Mouse (Mus musculus): ENCODE results near the gene Cbx5. TPM values are rescaled to one million over a fixed set of nuclear protein-coding genes. Genes with fewer than 3 reads are reported as not detected.
A peak's percentile ranks its signal among the peaks of the same experiment; 100 is the strongest.
"Not testable (repeated sequence)": the region's sequence is repeated elsewhere in the genome, so short reads cannot be mapped to it uniquely, and the experiment has no call there.

Cbx5 gene
- polyA plus RNA-seq, 1 experiment: 23.9 TPM

GRCm38 (mm10) chr15:103250195-103250740, 10.7 kb upstream of the Cbx5 start:
- peak; percentile 49 for DNase-seq (ENCODE audit: low spot score)

DNA sequence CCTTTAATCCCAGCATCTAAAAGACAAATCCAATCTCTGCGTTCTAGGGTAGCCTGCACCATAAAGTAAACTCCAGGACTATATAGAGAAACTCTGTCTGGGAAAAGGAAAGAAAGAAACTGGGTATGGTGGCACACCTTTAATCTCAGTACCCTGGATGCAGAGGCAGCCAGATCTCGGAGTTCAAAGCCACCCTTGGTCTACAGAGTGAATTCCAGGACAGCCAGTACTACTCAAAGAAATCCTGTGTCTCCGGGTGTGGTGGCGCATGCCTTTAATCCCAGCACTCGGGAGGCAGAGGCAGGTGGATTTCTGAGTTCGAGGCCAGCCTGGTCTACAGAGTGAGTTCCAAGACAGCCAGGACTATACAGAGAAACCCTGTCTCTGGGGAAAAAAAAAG, 9.9 kb upstream of the Cbx5 start:
- not testable (repeated sequence) for DNase-seq (ENCODE audit: low spot score)

GRCm38 (mm10) chr15:103248401-103249313, 9.0 kb upstream of the Cbx5 start:
- DNase-seq (ENCODE audit: low spot score): no peak

DNA sequence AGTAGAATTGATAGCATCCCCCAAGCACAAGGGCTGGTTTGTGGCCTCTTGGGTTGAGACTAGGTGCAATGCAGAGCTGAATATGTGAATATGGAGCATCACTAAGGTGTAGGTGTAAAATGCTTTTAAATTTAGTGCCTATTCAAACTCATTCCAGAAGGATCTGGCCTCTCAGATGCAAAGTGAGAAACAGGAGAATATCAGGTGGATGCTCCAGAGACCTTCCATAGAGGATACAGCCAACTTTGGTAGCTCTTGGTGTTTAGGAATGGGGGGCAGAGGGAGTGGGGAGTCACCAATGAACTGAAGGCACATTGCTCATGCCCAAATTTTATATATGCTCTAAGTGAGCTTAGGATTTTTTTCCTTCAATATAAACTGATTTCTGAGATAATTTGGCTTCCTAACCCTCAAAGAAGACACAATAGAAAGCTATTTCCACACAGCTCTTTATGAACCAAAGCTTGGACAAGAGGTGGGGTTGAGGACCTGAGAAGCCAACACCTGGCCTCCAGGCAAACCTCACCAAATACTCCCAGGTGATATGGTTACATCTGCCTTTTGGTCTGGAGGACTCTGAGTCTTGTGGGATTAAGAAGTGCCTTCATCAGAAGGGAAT, 8.3 kb upstream of the Cbx5 start:
- DNase-seq (ENCODE audit: low spot score): no peak

DNA sequence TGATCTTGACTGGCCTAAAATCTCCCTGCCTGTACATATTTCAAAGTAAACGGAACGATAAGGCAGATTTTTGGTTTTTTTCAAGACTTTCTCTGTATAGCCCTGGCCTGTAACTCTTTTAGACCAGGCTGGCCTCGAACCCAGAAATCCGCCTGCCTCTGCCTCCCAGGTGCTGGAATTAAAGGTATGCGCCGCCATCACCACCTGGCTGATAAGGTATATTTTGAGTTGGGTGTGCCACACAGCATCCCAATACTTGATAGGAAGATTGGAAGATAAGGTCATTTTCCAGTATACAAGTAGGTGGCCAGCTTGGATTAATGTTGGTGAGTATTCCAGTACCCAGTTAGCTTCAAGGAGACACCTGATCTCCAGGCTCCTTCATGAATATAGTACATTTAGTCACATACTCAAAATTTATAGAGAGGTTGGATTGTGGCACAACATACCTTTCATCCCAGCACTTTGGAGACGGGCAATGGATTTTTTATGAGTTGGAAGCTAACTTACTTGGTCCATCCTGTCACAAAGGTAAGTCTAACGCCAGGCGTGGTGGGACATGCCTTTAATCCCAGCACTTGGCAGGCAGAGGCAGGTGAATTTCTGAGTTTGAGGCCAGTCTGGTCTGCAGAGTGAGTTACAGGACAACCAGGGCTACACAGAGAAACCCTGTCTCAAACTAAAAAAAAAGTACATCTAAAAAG, 7.6 kb upstream of the Cbx5 start:
- no peak for DNase-seq (ENCODE audit: low spot score)

GRCm38 (mm10) chr15:103245616-103246015, 6.0 kb upstream of the Cbx5 start:
- DNase-seq (ENCODE audit: low spot score): no peak

GRCm38 (mm10) chr15:103242885-103243284, 3.3 kb upstream of the Cbx5 start:
- DNase-seq (ENCODE audit: low spot score): no peak

- DNase-seq (ENCODE audit: low spot score): not testable (repeated sequence)
Observed at GRCm38 (mm10) chr15:103241071-103242018, 1.7 kb upstream of the Cbx5 start.

DNA sequence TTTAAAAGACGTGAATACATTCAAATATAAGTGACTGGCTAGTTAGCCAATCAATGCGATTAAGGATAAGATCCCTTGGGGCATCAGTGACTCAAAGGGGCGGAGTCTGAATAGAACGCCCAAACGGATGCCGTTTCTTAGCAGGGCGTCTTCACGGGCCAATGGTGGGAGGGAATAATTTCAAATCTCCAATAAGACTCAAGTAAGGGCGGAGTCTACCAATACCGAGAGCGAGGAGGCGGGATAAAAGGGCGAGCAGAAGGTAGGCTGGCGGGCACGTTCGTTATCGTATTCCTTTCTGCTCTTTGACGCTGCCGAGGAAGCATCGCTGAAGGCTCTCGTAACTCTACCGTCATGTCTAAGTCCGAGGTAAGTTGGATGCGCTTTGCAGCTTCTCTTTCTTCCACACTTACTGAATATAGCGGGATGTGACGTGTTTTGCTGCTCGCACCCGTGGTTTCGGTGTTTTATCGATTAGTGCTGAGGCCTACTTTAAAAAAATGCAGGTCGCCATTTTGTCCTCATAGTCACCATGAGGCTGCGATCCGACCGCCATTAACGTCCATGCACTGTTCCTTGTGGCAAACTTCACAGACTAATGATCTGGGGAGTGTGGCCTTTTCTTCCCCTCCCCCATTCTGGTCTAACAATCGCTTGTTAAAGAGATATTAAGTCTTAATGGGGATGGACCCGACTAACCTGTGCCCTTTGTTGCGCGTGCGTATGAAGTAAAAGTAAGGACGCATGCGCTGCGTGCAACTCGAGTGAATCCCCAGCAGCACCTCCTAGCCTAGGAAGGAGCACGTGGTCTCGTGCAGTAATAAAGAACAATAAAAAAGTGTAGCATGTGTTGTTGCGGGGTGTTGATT, 778 bp upstream of the Cbx5 start, which contains the start of gene Hnrnpa1:
Gene Hnrnpa1 (plus strand): TSS at position 273 of the 869 bp plus-strand sequence.
- peak; percentile 75 for DNase-seq (ENCODE audit: low spot score)

GRCm38 (mm10) chr15:103239130-103239684, 409 bp downstream of the Cbx5 start:
- peak; percentile 65 for DNase-seq (ENCODE audit: low spot score)

DNA sequence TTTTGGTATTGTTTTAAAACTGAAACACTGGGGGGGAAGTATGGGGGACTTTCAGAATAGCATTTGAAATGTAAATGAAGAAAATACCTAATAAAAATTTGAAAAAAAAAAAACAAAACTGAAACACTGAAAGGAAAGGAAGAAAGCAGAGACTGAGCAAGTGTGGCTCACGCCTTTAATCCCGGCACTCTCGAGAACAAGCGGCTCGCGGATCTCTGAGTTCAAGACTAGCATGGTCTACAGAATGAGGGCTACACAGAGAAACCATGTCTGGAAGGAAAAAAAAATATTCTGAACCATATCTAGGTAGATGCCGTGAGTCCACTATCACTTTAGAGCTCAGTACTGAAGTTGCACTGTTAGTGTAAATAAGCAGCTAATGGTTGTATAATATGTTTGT, 2.3 kb downstream of the Cbx5 start:
- DNase-seq (ENCODE audit: low spot score): no peak

DNA sequence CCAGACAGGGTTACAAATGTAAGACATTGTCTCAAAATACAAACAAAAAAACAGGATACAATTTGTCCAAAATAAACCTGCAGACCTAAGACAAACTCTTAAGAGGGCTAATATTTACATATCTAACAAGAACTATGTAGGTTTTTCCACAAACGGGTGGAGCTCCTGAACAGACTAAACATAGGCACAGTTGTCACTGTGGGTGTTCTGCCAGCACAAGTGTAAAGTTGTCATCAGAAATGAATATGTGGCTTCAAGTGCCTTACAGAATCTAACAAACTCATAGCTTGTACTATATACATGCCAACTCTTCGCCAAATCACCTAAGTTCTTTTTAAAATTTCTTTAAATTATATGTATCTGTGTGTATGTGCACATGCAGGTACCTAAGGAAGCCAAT, 6.5 kb downstream of the Cbx5 start:
- no peak for DNase-seq (ENCODE audit: low spot score)

GRCm38 (mm10) chr15:103228904-103229303, 10.7 kb downstream of the Cbx5 start:
- no peak for DNase-seq (ENCODE audit: low spot score)

DNA sequence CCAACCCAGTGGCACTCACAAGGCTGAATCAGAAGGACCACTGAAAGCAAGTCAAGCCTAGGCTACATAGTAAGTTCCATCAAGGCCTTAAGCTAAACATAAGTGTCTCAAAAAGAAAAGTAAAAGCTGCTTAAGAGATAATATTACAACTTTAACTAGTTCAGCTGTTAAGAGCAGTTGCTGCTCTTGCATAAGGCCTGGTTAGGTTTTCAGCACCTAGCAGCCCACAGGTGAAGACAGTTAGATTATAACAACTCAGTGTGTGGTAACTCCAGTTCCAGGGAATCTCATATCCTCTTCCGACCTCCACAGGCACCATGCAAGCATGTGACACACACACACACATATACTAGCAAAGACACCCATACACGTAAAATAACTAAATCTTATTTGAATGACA, 12.0 kb downstream of the Cbx5 start:
- DNase-seq (ENCODE audit: low spot score): no peak

DNA sequence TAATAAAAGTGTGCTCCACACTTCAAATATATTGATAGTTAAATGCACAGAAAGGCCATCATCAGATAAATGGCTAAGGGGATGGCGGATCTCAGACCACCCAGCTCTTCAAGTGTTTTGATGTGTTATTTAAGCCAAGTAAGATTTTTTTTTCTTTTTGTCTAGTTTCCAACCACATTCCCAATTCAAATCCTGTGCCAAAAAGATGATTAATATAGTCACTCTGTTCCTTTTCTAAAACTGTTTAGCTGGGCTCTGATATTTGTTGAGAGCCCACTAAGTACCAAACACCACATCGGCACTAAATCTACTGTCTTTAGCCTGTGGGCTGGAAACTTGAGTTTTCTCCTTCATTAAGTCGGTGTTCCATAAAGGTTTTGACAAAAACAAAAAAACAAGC, 12.6 kb downstream of the Cbx5 start:
- DNase-seq (ENCODE audit: low spot score): no peak

DNA sequence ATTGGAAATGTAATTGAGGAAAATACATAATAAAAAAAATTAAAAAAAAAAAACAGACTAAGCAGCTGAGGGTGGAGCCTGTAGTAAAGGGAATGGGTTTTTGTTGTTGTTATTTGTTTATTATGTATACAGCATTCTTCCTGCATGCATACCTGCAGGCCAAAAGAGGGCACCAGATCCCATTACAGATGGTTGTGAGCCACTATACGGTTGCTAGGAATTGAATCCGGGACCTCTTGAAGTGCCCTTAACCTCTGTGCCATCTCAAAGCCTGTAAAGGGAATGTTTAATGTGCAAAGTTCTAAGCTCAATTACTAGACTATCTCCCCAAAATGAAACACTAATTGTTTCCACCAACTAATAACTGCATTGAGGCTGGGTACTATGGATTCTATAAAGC, 15.5 kb downstream of the Cbx5 start:
- no peak for DNase-seq (ENCODE audit: low spot score)

- no peak for DNase-seq (ENCODE audit: low spot score)
Observed at GRCm38 (mm10) chr15:103221386-103221785, 18.2 kb downstream of the Cbx5 start.

- no peak for DNase-seq (ENCODE audit: low spot score)
Observed at GRCm38 (mm10) chr15:103220785-103221184, 18.8 kb downstream of the Cbx5 start.

- no peak for DNase-seq (ENCODE audit: low spot score)
Observed at GRCm38 (mm10) chr15:103216052-103216451, 23.6 kb downstream of the Cbx5 start.
